Mouse (Mus musculus) mouse trophoblast stem cell (cell line): ENCODE results near the gene Angptl6.

Experiments
- in situ Hi-C, 2 experiments: fragments of 300-500 bp; cut with MseI, MboI; formaldehyde crosslinking; loops; 2 replicates in 1 of 2; 3 replicates in 1 of 2; pipeline ENCODE4 v1.15.1; 2025

The Angptl6 gene

GRCm38 (mm10) chr9:20879097-20879792, at the start of gene Angptl6:
Gene Angptl6, minus strand, starts transcription at chr9:20879727.
- in situ Hi-C loops: no loop called here

- in situ Hi-C loops: no loop called here
Observed at GRCm38 (mm10) chr9:20923258-20923657, 43.7 kb upstream of the Angptl6 start.

- in situ Hi-C loops: no loop called here
Observed at GRCm38 (mm10) chr9:20916160-20916559, 36.6 kb upstream of the Angptl6 start.

- in situ Hi-C loops: no loop called here
Observed at GRCm38 (mm10) chr9:20909948-20910347, 30.4 kb upstream of the Angptl6 start.

GRCm38 (mm10) chr9:20902174-20902491, 22.6 kb upstream of the Angptl6 start:
- in situ Hi-C loops: loop anchor here (5.0 kb wide), 1 partner anchor 100 kb away; the partner anchor contains the start of gene Mrpl4 (in 2 of the 2)

GRCm38 (mm10) chr9:20901466-20902173, 22.1 kb upstream of the Angptl6 start:
- in situ Hi-C loops: loop anchor here (5.0 kb wide), 1 partner anchor 101 kb away; the partner anchor contains the start of gene Mrpl4 (in 2 of the 2)

GRCm38 (mm10) chr9:20898511-20899073, 19.1 kb upstream of the Angptl6 start, which contains the start of gene Eif3g:
Gene Eif3g, minus strand, starts transcription at chr9:20898623.
- in situ Hi-C loops: no loop called here

- in situ Hi-C loops: no loop called here
Observed at GRCm38 (mm10) chr9:20897736-20898510, 18.4 kb upstream of the Angptl6 start.

- in situ Hi-C loops: no loop called here
Observed at GRCm38 (mm10) chr9:20895382-20895781, 15.9 kb upstream of the Angptl6 start.

- in situ Hi-C loops: no loop called here
Observed at GRCm38 (mm10) chr9:20894629-20895028, 15.1 kb upstream of the Angptl6 start.

GRCm38 (mm10) chr9:20893590-20894343, 14.2 kb upstream of the Angptl6 start:
- in situ Hi-C loops: no loop called here

- in situ Hi-C loops: no loop called here
Observed at GRCm38 (mm10) chr9:20893069-20893468, 13.5 kb upstream of the Angptl6 start.

GRCm38 (mm10) chr9:20892104-20892653, 12.7 kb upstream of the Angptl6 start:
- in situ Hi-C loops: no loop called here

GRCm38 (mm10) chr9:20891339-20892103, 12.0 kb upstream of the Angptl6 start:
- in situ Hi-C loops: no loop called here

- in situ Hi-C loops: no loop called here
Observed at GRCm38 (mm10) chr9:20890411-20890810, 10.9 kb upstream of the Angptl6 start.

GRCm38 (mm10) chr9:20889185-20890141, 9.9 kb upstream of the Angptl6 start:
- in situ Hi-C loops: no loop called here

GRCm38 (mm10) chr9:20888386-20888765, 8.8 kb upstream of the Angptl6 start:
- in situ Hi-C loops: no loop called here

- in situ Hi-C loops: no loop called here
Observed at GRCm38 (mm10) chr9:20887704-20888385, 8.3 kb upstream of the Angptl6 start, which contains the start of gene Ppan. Gene Ppan, plus strand, starts transcription at chr9:20888175.
